Mouse (Mus musculus): ENCODE data around the gene Paxx.
A peak's percentile ranks its signal among the peaks of the same experiment; 100 is the strongest.

Gene Paxx

GRCm38 (mm10) chr2:25429435-25430180 lies 31.3 kb downstream of the Paxx start:
- Histone ChIP-seq H3K4me1 (replicated peaks; ENCODE audit: low read depth, low read length) (peaks cover 35% of the 10 kb centered on the region), H3K9me3 (ENCODE audit: low read length) (no peaks in the 10 kb centered on the region), H3K27me3 (ENCODE audit: insufficient read depth, low read length) (peaks cover 59% of the 10 kb centered on the region), H3K4me3 (replicated peaks; ENCODE audit: low read length) (peak overlapping the region; percentile 91), H3K36me3 (ENCODE audit: insufficient read depth, low read length) (no peaks in the 10 kb centered on the region)
- TF ChIP-seq POU5F1 (IDR thresholded peaks at IDR 0.05; ENCODE audit: borderline replicate concordance, low read length) (no peak), NANOG (IDR thresholded peaks at IDR 0.05; ENCODE audit: borderline replicate concordance, low read length) (no peak), CTCF (conservative IDR thresholded peaks at IDR 0.05; ENCODE audit: low read length) (no peak)

- Histone ChIP-seq H3K4me1 (replicated peaks; ENCODE audit: low read depth, low read length) (peaks cover 37% of the 10 kb centered on the region), H3K27me3 (ENCODE audit: insufficient read depth, low read length) (peaks cover 61% of the 10 kb centered on the region), H3K36me3 (ENCODE audit: insufficient read depth, low read length) (no peaks in the 10 kb centered on the region), H3K4me3 (replicated peaks; ENCODE audit: low read length) (peak within 1 kb of the TSS; percentile 91), H3K9me3 (ENCODE audit: low read length) (no peaks in the 10 kb centered on the region)
- TF ChIP-seq NANOG (IDR thresholded peaks at IDR 0.05; ENCODE audit: borderline replicate concordance, low read length) (no peak), POU5F1 (IDR thresholded peaks at IDR 0.05; ENCODE audit: borderline replicate concordance, low read length) (no peak)
Measured at GRCm38 (mm10) chr2:25428442-25429236, 32.3 kb downstream of the Paxx start, which contains the start of gene Abca2. TSS of gene Abca2 (plus strand) at chr2:25428703.

GRCm38 (mm10) chr2:25427256-25427655 lies 33.6 kb downstream of the Paxx start:
- Histone ChIP-seq H3K27me3 (ENCODE audit: insufficient read depth, low read length) (peaks cover 75% of the 10 kb centered on the region), H3K9me3 (ENCODE audit: low read length) (no peaks in the 10 kb centered on the region), H3K4me3 (replicated peaks; ENCODE audit: low read length) (no peak overlapping the region), H3K36me3 (ENCODE audit: insufficient read depth, low read length) (no peaks in the 10 kb centered on the region), H3K4me1 (replicated peaks; ENCODE audit: low read depth, low read length) (peaks cover 47% of the 10 kb centered on the region)
- TF ChIP-seq POU5F1 (IDR thresholded peaks at IDR 0.05; ENCODE audit: borderline replicate concordance, low read length), result no peak
- TF ChIP-seq CTCF (conservative IDR thresholded peaks at IDR 0.05; ENCODE audit: low read length), result no peak

- no peaks in the 10 kb centered on the region for H3K36me3 ChIP-seq (ENCODE audit: insufficient read depth, low read length)
- H3K4me3 ChIP-seq (replicated peaks; ENCODE audit: low read length), result no peak overlapping the region
- H3K9me3 ChIP-seq (ENCODE audit: low read length), result no peaks in the 10 kb centered on the region
- H3K27me3 ChIP-seq (ENCODE audit: insufficient read depth, low read length), result peaks cover 74% of the 10 kb centered on the region
- peaks cover 50% of the 10 kb centered on the region for H3K4me1 ChIP-seq (replicated peaks; ENCODE audit: low read depth, low read length)
- TF ChIP-seq CTCF (conservative IDR thresholded peaks at IDR 0.05; ENCODE audit: low read length) (peak; percentile 93), POU5F1 (IDR thresholded peaks at IDR 0.05; ENCODE audit: borderline replicate concordance, low read length) (no peak), NANOG (IDR thresholded peaks at IDR 0.05; ENCODE audit: borderline replicate concordance, low read length) (no peak)
Measured at GRCm38 (mm10) chr2:25426721-25427191, 34.1 kb downstream of the Paxx start.

- no peaks in the 10 kb centered on the region for H3K36me3 ChIP-seq (ENCODE audit: insufficient read depth, low read length)
- H3K27me3 ChIP-seq (ENCODE audit: insufficient read depth, low read length), result peaks cover 61% of the 10 kb centered on the region
- H3K9me3 ChIP-seq (ENCODE audit: low read length), result no peaks in the 10 kb centered on the region
- H3K4me1 ChIP-seq (replicated peaks; ENCODE audit: low read depth, low read length), result peaks cover 54% of the 10 kb centered on the region
- H3K4me3 ChIP-seq (replicated peaks; ENCODE audit: low read length), result peak overlapping the region; percentile 69
- TF ChIP-seq NANOG (IDR thresholded peaks at IDR 0.05; ENCODE audit: borderline replicate concordance, low read length), result no peak
- TF ChIP-seq POU5F1 (IDR thresholded peaks at IDR 0.05; ENCODE audit: borderline replicate concordance, low read length), result no peak
- TF ChIP-seq CTCF (conservative IDR thresholded peaks at IDR 0.05; ENCODE audit: low read length), result no peak
Measured at GRCm38 (mm10) chr2:25425481-25425880, 35.4 kb downstream of the Paxx start.

- H3K9me3 ChIP-seq (ENCODE audit: low read length), result no peaks in the 10 kb centered on the region
- no peaks in the 10 kb centered on the region for H3K36me3 ChIP-seq (ENCODE audit: insufficient read depth, low read length)
- H3K4me3 ChIP-seq (replicated peaks; ENCODE audit: low read length), result no peak overlapping the region
- TF ChIP-seq CTCF (conservative IDR thresholded peaks at IDR 0.05; ENCODE audit: low read length), result no peak
- no peak for TF ChIP-seq POU5F1 (IDR thresholded peaks at IDR 0.05; ENCODE audit: borderline replicate concordance, low read length)
- TF ChIP-seq NANOG (IDR thresholded peaks at IDR 0.05; ENCODE audit: borderline replicate concordance, low read length), result no peak
- H3K27me3 ChIP-seq (ENCODE audit: insufficient read depth, low read length), result peaks cover 48% of the 10 kb centered on the region
- H3K4me1 ChIP-seq (replicated peaks; ENCODE audit: low read depth, low read length), result peaks cover 45% of the 10 kb centered on the region
Measured at GRCm38 (mm10) chr2:25423626-25424025, 37.3 kb downstream of the Paxx start.

- Histone ChIP-seq H3K27me3 (ENCODE audit: insufficient read depth, low read length) (peaks cover 50% of the 10 kb centered on the region), H3K4me1 (replicated peaks; ENCODE audit: low read depth, low read length) (peaks cover 40% of the 10 kb centered on the region), H3K4me3 (replicated peaks; ENCODE audit: low read length) (no peak within 1 kb of the TSS), H3K36me3 (ENCODE audit: insufficient read depth, low read length) (no peaks in the 10 kb centered on the region), H3K9me3 (ENCODE audit: low read length) (no peaks in the 10 kb centered on the region)
- TF ChIP-seq CTCF (conservative IDR thresholded peaks at IDR 0.05; ENCODE audit: low read length) (no peak), POU5F1 (IDR thresholded peaks at IDR 0.05; ENCODE audit: borderline replicate concordance, low read length) (no peak), NANOG (IDR thresholded peaks at IDR 0.05; ENCODE audit: borderline replicate concordance, low read length) (no peak)
Measured at GRCm38 (mm10) chr2:25422587-25423410, 38.1 kb downstream of the Paxx start, which contains the start of gene Fut7. TSS of gene Fut7 (plus strand) at chr2:25423267.

GRCm38 (mm10) chr2:25421896-25422295 lies 39.0 kb downstream of the Paxx start:
- Histone ChIP-seq H3K9me3 (ENCODE audit: low read length) (no peaks in the 10 kb centered on the region), H3K27me3 (ENCODE audit: insufficient read depth, low read length) (peaks cover 50% of the 10 kb centered on the region), H3K4me3 (replicated peaks; ENCODE audit: low read length) (no peak overlapping the region), H3K4me1 (replicated peaks; ENCODE audit: low read depth, low read length) (peaks cover 43% of the 10 kb centered on the region), H3K36me3 (ENCODE audit: insufficient read depth, low read length) (no peaks in the 10 kb centered on the region)
- TF ChIP-seq NANOG (IDR thresholded peaks at IDR 0.05; ENCODE audit: borderline replicate concordance, low read length), result no peak
- TF ChIP-seq CTCF (conservative IDR thresholded peaks at IDR 0.05; ENCODE audit: low read length), result peak; percentile 48
